Mouse (Mus musculus): ENCODE data around the gene Smim11. TPM values are rescaled to one million over a fixed set of nuclear protein-coding genes. Genes with fewer than 3 reads are reported as not detected.

Gene Smim11
- polyA plus RNA-seq, 1 experiment, result 22.4 TPM

DNA sequence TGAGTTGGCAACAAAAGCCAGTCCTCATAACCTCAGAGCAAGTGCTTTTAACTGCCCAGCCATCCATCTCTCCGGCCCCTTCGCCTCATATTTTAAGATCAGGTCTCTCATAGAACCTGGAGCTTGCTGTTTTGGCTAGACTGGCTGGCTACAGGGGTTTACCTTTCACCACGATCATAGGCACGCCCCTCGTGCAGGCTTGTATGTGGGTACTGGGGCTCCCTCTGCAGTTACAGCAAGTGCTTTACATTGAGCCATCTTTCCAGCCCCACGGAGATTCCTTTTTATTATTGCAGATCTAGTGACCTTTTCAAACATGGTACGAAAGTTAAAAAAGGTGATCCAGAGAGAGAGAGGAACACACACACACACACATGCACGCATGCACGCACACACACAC, 33.5 kb downstream of the Smim11 start:
- no peak overlapping the region for H3K4me3 ChIP-seq (replicated peaks; ENCODE audit: extremely low read depth, low read depth, low read length)
- H3K4me1 ChIP-seq (ENCODE audit: control insufficient read depth, insufficient read depth, low read length), result no peaks in the 10 kb centered on the region
- no peak for TF ChIP-seq POLR2A (IDR thresholded peaks at IDR 0.05; ENCODE audit: borderline replicate concordance, extremely low read depth, low read depth, low read length)
- TF ChIP-seq CTCF (IDR thresholded peaks at IDR 0.05; ENCODE audit: insufficient read depth, low read length), result no peak
- no peak for DNase-seq
- WGBS, result 60% methylated on average over 9 of the region's 9 CpGs

DNA sequence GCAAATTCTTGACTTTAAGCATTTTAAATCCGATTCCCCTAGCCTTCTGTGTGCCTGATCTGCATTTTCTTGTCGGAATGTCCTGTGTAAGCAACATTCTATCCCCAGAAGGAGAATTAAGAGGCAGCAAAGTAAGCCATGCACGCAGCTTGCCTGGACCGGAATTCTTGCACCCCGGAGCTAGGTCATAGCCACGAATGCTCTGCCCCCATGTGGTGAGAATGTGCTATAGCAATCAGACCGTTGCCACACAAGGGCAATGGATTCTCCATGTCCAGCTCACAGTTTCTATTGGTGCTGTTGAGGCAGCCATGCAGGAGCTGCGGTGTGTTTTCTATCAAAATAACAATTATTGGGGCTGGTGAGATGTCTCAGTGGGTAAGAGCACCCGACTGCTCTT, 35.2 kb downstream of the Smim11 start:
- TF ChIP-seq CTCF (IDR thresholded peaks at IDR 0.05; ENCODE audit: insufficient read depth, low read length), result peak; percentile 98
- no peak for TF ChIP-seq POLR2A (IDR thresholded peaks at IDR 0.05; ENCODE audit: borderline replicate concordance, extremely low read depth, low read depth, low read length)
- WGBS, result 5% methylated on average over 9 of the region's 9 CpGs
- Histone ChIP-seq H3K4me1 (ENCODE audit: control insufficient read depth, insufficient read depth, low read length) (no peaks in the 10 kb centered on the region), H3K4me3 (replicated peaks; ENCODE audit: extremely low read depth, low read depth, low read length) (no peak overlapping the region)
- peak; percentile 62 for DNase-seq

DNA sequence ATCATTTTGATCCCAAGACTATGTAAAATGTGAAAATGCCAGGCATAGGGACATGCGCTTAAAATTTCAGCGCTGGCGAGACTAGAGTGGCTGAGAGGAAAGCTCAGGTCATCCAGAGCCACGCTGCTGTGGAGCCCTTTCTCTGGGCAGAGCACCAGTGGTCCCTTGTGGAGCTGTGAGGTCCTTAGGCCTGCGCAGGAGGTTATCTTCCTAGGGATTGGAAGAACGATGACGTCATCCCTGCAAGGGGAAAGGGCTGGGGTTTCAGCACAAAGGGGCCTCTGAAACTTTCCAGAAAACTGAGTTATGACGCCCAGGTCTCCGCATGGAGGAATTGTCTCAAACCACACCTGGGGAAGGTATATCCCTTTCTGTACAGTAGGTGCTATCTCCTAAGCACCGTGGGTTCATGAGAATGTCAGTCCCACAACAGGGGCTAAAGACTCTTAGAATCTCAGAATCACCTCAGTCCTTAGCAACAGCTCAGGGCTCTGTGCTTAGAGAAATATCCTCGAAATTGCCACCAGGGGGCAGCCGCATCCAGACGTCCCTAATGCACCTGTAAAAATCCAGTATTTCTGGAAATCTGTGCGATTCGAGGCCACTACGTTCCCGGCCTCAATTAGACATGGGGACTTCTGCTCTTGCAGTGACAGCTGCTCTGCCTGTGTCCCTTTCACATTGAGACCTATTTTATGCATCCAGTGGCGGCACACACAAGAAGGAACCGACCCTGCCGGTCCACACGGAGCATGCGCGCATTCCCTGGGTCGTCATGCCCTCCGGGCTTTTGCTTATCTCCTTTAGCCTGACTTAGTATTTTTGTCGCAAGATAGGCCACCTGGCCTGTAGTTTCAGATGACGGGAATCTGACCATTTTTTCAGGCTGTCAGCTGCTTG, 39.8 kb downstream of the Smim11 start:
- peak; percentile 67 for DNase-seq
- no peaks in the 10 kb centered on the region; the same call in 1 of the 2 replicates for H3K4me1 ChIP-seq (ENCODE audit: control insufficient read depth, insufficient read depth, low read length)
- TF ChIP-seq POLR2A (IDR thresholded peaks at IDR 0.05; ENCODE audit: borderline replicate concordance, extremely low read depth, low read depth, low read length) (no peak), CTCF (IDR thresholded peaks at IDR 0.05; ENCODE audit: insufficient read depth, low read length) (peak; percentile 74)
- 19% methylated on average over 27 of the region's 27 CpGs for WGBS
- H3K4me3 ChIP-seq (replicated peaks; ENCODE audit: extremely low read depth, low read depth, low read length), result peak overlapping the region; percentile 44

DNA sequence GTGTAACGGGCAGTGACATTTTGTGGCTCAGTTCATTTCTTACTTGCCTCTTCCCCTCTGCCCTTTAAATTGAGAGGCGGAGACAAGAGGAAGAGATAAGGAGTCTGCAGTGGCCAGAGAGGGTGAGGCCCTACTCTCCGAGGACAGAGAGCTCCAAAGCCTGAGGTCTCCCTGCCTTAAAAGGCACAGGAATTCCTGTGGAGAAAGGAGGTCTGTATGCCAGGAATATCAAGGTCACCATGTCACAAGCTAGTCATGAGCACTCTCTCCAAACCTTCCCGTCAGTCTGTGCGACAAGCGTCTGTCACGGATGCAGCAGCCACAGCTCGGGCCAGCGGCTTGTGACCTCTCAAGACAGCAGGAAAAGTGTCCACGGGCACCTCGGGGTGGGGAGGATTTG, 44.1 kb downstream of the Smim11 start:
- no peaks in the 10 kb centered on the region; the same call in 1 of the 2 replicates for H3K4me1 ChIP-seq (ENCODE audit: control insufficient read depth, insufficient read depth, low read length)
- DNase-seq, result no peak
- H3K4me3 ChIP-seq (replicated peaks; ENCODE audit: extremely low read depth, low read depth, low read length), result no peak overlapping the region
- TF ChIP-seq CTCF (IDR thresholded peaks at IDR 0.05; ENCODE audit: insufficient read depth, low read length) (no peak), POLR2A (IDR thresholded peaks at IDR 0.05; ENCODE audit: borderline replicate concordance, extremely low read depth, low read depth, low read length) (no peak)
- WGBS, result 23% methylated on average over 11 of the region's 11 CpGs

DNA sequence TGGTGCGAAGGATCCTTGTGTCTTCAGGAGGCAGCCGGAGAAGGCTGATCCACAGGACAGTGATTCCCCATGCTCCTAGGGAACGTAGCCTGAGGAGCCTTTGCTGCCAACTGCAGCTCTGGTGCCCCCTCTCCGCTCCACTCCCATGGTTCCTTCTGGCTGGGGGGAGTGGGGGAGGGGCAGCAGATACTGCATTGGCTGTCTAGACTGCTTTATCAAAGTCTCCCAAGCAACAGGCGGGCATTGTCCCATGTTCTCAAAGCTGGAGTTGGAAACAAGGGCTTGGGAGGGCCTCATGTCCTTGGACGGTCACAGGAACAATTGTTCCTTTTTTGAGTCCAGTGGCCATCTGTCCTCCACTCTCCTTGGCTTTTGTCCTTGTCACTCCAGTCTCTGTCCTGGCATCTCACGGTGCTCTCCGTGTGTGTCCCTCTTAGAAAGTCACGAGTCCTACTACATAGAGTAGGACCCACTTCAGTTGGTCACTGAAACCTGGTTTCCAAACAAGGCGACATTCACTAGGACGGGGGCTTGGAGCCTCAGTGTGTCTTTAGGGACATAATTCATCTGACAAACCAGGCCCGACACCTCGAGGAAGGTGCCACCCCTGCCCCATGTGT, 45.3 kb downstream of the Smim11 start:
- WGBS, result 73% methylated on average over 13 of the region's 13 CpGs
- TF ChIP-seq CTCF (IDR thresholded peaks at IDR 0.05; ENCODE audit: insufficient read depth, low read length) (no peak), POLR2A (IDR thresholded peaks at IDR 0.05; ENCODE audit: borderline replicate concordance, extremely low read depth, low read depth, low read length) (no peak)
- Histone ChIP-seq H3K4me3 (replicated peaks; ENCODE audit: extremely low read depth, low read depth, low read length) (no peak overlapping the region), H3K4me1 (ENCODE audit: control insufficient read depth, insufficient read depth, low read length) (no peaks in the 10 kb centered on the region; the same call in 1 of the 2 replicates)
- DNase-seq, result no peak

DNA sequence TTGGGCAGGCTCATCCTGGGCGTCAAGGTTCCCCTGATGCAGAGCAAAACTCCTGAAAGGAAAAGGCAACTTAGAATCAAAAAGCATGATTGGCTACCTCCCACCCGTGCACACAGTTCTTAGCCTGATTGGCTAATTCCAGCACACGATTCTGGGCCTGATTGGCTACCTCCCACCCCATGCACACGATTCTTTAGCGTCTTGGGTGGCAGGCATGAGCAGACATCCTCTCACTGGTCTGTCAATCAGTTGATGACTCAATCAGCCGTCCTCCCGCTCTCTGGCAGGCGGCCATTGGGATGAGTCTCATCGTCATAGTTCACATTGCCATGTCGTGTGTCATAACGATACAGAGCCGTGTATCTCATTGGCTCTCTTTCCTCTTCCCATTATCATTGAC, 47.9 kb downstream of the Smim11 start:
- no peak for DNase-seq
- 62% methylated on average over 12 of the region's 12 CpGs for whole genome bisulfite sequencing
- no peak overlapping the region for H3K4me3 ChIP-seq (replicated peaks; ENCODE audit: extremely low read depth, low read depth, low read length)

DNA sequence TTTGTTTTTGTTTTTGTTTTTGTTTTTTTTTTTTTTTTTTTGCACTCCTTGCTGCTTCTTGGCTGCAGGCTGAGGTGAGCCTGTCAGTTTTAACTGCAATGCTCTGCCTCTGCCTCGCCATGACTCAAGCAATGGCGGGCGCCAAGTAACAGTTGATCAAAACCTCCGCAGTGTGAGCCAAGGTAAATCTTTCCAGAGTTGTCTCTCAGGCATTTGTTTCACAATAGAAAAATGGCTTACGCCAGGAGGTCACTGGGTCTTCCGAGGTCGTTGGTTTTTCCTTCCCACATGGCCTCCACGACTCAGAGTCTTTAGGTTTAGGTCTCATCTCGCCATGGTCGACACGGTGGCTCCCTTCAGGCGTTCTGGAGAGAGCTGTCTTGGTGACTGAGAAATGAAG, 52.2 kb downstream of the Smim11 start:
- no peak overlapping the region for H3K4me3 ChIP-seq (replicated peaks; ENCODE audit: extremely low read depth, low read depth, low read length)
- WGBS, result 81% methylated on average over 12 of the region's 12 CpGs
- H3K4me1 ChIP-seq (ENCODE audit: control insufficient read depth, insufficient read depth, low read length), result no peaks in the 10 kb centered on the region
- TF ChIP-seq POLR2A (IDR thresholded peaks at IDR 0.05; ENCODE audit: borderline replicate concordance, extremely low read depth, low read depth, low read length) (no peak), CTCF (IDR thresholded peaks at IDR 0.05; ENCODE audit: insufficient read depth, low read length) (no peak)
- no peak for DNase-seq

More for the DNA sequence above, 47.9 kb downstream of the Smim11 start:
- TF ChIP-seq POLR2A (IDR thresholded peaks at IDR 0.05; ENCODE audit: borderline replicate concordance, extremely low read depth, low read depth, low read length) (no peak), CTCF (IDR thresholded peaks at IDR 0.05; ENCODE audit: insufficient read depth, low read length) (no peak)
- no peaks in the 10 kb centered on the region; the same call in 1 of the 2 replicates for H3K4me1 ChIP-seq (ENCODE audit: control insufficient read depth, insufficient read depth, low read length)

DNA sequence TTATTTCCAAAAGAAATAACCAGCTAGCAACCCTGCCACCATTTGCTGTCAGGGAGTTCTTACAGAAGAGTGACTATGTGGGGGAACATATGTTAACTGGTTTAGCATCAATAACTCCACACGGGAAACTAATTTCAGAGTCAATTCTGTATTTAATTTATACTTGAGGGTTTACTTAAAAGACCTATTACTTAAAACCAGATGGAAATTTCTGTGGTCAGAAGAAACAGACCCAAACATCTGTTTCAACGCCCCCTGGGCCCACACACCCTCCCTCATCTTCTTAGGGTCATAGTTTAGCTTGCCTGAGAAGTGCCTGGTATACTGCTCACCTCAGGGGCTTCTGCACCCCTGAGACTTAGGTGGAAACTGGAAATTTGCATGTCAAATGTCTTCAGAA, 52.8 kb downstream of the Smim11 start:
- WGBS, result 63% methylated on average over 2 of the region's 2 CpGs
- no peak for TF ChIP-seq POLR2A (IDR thresholded peaks at IDR 0.05; ENCODE audit: borderline replicate concordance, extremely low read depth, low read depth, low read length)
- H3K4me1 ChIP-seq (ENCODE audit: control insufficient read depth, insufficient read depth, low read length), result no peaks in the 10 kb centered on the region
- DNase-seq, result no peak
- no peak overlapping the region for H3K4me3 ChIP-seq (replicated peaks; ENCODE audit: extremely low read depth, low read depth, low read length)

DNA sequence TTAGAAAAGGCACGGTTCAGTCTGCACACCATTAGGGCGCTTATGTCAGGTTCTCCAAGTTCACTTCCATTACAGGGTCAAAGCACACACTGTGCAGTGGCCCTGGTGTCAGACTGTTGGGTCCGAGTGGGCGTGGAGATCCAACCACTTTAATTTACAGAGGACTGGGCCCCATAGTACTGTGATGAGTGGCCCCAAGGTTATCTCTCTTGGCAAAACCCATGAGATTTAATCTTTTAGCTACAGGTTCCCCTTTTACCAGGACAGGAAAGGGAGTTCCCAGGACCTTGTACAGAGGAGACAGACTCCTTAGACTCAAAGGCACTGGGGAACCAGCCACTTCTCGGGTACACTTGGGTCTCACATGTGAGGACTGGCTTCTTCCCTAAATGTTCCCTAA, 54.3 kb downstream of the Smim11 start:
- no peak for DNase-seq
- TF ChIP-seq POLR2A (IDR thresholded peaks at IDR 0.05; ENCODE audit: borderline replicate concordance, extremely low read depth, low read depth, low read length) (no peak), CTCF (IDR thresholded peaks at IDR 0.05; ENCODE audit: insufficient read depth, low read length) (no peak)
- H3K4me3 ChIP-seq (replicated peaks; ENCODE audit: extremely low read depth, low read depth, low read length), result no peak overlapping the region
- WGBS, result 73% methylated on average over 5 of the region's 5 CpGs
- no peaks in the 10 kb centered on the region for H3K4me1 ChIP-seq (ENCODE audit: control insufficient read depth, insufficient read depth, low read length)

All from lung, adult 2 months (tissue).